Mouse (Mus musculus): ENCODE data around the gene Olfr63. TPM values are rescaled to one million over a fixed set of nuclear protein-coding genes. Genes with fewer than 3 reads are reported as not detected.
"Not testable (repeated sequence)": the region's sequence is repeated elsewhere in the genome, so short reads cannot be mapped to it uniquely, and the experiment has no call there.

The Olfr63 gene
- 0.04 TPM in 1 of 2 replicates, not detected in the other for polyA plus RNA-seq (2016; fragmentation: Nextera tagmentation; extraction: Ambion mirVana)

DNA sequence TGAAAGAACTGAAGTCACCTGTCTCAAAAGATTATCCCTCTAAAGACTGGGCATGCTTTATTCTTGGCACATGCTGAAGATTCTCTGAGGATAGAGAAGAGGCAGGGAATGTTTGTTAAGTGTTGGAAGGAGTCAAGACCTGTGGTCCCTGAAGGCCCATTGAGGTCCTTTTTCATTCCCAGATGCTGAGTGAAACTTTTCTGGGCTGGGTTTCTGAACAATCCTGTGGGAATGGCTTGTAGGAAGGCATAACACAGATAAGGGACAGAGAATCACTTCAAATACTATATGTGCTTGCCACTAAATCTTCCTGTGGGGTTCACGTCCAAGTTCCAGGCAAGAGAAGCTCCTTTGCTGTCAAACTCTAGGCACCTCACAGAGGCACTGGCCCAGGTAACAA lies at the start of gene Olfr63:
Gene Olfr63, plus strand, starts transcription at position 301 of the 400 bp plus-strand sequence.
- no peak within 1 kb of the TSS for H3K9ac ChIP-seq (replicated peaks)
- 75% methylated on average over 1 of the region's 1 CpGs for WGBS
- H3K4me3 ChIP-seq (replicated peaks), result no peak within 1 kb of the TSS

DNA sequence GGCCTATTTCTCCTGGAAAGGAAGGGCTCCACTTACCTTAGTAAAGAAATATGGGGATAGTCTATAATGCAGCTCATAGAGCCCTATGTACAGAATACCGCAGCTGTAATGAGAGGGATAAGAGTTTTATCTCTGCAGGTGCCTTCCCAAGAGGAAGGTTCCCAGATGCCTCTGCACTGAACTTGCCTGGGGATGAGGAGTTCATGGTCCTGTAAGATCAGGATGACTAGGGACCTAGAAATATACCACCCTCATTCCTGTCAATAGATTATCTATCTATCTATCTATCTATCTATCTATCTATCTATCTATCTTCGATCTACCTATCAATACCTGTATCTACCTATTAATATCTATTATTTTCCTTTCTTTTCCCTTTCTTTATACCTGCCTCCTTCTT lies 42.9 kb upstream of the Olfr63 start, which contains the start of gene Olfr1564:
Gene Olfr1564, minus strand, starts transcription at position 101 of the 400 bp plus-strand sequence.
- Histone ChIP-seq H3K9ac (replicated peaks) (no peak within 1 kb of the TSS), H3K4me3 (replicated peaks) (no peak within 1 kb of the TSS), H3K27me3 (no peaks in the 10 kb centered on the region), H3K4me1 (replicated peaks) (no peaks in the 10 kb centered on the region), H3K36me3 (no peaks in the 10 kb centered on the region), H3K27ac (no peak within 1 kb of the TSS), H3K4me2 (no peak within 1 kb of the TSS), H3K9me3 (peaks cover 9% of the 10 kb centered on the region; the same call in 1 of the 2 replicates)
- 85% methylated on average over 2 of the region's 2 CpGs for WGBS
- no peak for ATAC-seq (ENCODE audit: insufficient number of reproducible peaks, insufficient read depth, low FRiP score, low TSS enrichment, low read depth)

More for the DNA sequence above, at the start of gene Olfr63:
- no peak for ATAC-seq (ENCODE audit: insufficient number of reproducible peaks, insufficient read depth, low FRiP score, low TSS enrichment, low read depth)
- Histone ChIP-seq H3K36me3 (no peaks in the 10 kb centered on the region), H3K9me3 (no peaks in the 10 kb centered on the region), H3K4me1 (replicated peaks) (no peaks in the 10 kb centered on the region), H3K4me2 (no peak within 1 kb of the TSS), H3K27ac (no peak within 1 kb of the TSS), H3K27me3 (0 out of 2 replicates have a peak, but pooled peaks cover 5% of the 10 kb centered on the region)

DNA sequence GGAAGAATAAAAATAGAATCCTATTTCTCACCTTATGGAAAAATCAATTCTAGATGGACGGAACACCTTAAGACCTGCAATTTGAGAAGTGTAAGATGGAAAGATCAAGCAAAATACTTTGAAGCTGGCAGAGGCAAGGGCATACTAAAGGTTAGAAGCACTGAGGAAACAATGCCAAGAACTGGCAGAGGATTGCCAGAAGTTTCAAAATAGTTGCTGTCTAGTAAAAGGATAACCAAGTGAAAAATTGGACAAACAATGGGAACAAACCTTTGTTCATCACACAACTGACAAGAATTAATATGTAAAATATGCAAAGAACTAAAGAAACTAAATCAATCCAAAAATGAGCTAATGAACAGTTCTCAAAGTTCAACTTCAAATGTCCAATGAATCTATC lies 27.8 kb upstream of the Olfr63 start:
- not testable (repeated sequence) for H3K27me3 ChIP-seq; H3K27ac ChIP-seq; ATAC-seq (ENCODE audit: insufficient number of reproducible peaks, insufficient read depth, low FRiP score, low TSS enrichment, low read depth); H3K4me2 ChIP-seq; H3K4me3 ChIP-seq (replicated peaks); H3K9ac ChIP-seq (replicated peaks); H3K4me1 ChIP-seq (replicated peaks)
- Histone ChIP-seq H3K36me3 (peaks cover 26% of the 10 kb centered on the region), H3K9me3 (peaks cover 19% of the 10 kb centered on the region)
- WGBS, result 93% methylated on average over 1 of the region's 1 CpGs

DNA sequence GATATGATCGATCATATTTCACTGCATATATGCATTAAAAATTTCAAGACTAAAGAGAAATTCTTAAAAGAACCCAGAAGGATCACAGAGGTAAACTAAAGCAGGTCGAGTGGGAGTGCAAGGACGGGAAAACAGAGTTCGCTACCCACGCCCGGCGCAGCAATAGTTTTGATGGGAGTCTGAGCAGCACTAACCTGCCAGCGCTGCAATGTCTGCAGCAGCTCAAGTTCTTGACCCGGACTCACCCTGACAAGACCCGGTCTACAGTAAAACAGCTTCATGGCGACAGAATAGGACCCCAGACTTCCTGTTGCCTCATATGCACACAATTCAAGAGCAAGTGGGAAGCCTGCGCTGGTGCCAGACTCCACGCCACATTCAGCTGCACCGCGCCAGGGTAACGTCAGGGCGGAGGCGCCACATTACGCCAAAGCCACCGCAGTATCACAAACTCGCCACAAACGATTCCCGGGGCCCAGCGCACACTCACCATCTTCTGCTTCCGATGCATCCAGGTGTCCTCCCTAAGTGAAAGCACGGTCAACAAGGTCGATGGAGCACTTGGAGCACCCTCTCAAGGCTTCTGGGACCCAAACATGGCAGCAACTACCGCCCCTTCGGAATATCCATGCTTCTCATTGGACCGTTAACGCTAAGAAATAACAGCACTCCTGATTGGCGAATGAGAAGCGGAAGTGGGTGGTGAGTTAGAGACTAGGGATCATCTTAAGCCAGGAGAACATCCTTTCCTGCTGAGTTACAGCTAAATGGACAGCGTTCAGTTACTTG lies 9.8 kb upstream of the Olfr63 start, which contains the start of gene Zfp955a:
Gene Zfp955a, minus strand, starts transcription at position 616 of the 789 bp plus-strand sequence.
- ATAC-seq (ENCODE audit: insufficient number of reproducible peaks, insufficient read depth, low FRiP score, low TSS enrichment, low read depth), result peak; percentile 96
- 0 out of 2 replicates have a peak within 1 kb of the TSS, but pooled peaks have one; percentile 2 for H3K4me3 ChIP-seq (replicated peaks)
- H3K4me1 ChIP-seq (replicated peaks); H3K27ac ChIP-seq; H3K9ac ChIP-seq (replicated peaks); H3K27me3 ChIP-seq; H3K9me3 ChIP-seq; H3K36me3 ChIP-seq: not testable (repeated sequence)
- peak within 1 kb of the TSS; percentile 35 for H3K4me2 ChIP-seq
- 40% methylated on average over 1 of the region's 34 CpGs for WGBS

DNA sequence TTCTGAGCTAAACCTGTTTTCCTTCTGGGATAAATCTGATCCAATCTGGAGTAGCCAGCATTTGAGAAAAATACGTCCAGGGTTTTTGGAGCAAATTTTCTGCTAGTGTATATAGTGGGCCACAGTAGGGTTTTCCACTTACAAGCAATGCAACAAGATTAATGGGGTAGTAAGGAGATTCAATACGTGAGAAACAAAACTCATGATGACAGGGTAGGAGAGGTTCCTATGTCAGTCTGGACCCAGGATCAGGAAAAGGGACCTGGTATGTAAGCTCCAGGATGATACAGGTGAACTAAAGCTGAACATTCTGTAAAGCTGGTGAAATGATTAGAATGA lies 9.2 kb upstream of the Olfr63 start:
- H3K4me3 ChIP-seq (replicated peaks); H3K4me2 ChIP-seq; H3K27ac ChIP-seq; H3K9ac ChIP-seq (replicated peaks); H3K4me1 ChIP-seq (replicated peaks); H3K9me3 ChIP-seq; H3K36me3 ChIP-seq; H3K27me3 ChIP-seq; ATAC-seq (ENCODE audit: insufficient number of reproducible peaks, insufficient read depth, low FRiP score, low TSS enrichment, low read depth): not testable (repeated sequence)
- no CpG with 5 or more reads among the region's 2 CpGs for WGBS

DNA sequence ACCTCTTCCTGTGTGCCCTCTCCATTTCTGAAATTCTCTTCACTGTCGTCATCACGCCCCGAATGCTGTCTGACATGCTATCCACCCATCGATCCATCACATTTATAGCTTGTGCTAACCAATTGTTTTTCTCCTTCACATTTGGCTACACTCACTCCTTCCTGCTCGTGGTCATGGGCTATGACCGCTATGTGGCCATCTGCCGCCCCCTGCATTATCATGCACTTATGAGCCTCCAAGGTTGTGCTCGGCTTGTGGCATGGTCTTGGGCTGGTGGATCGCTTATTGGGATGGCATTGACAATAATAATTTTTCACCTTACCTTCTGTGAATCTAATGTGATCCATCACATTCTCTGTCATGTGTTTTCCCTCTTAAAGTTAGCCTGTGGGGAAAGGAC lies 4.4 kb downstream of the Olfr63 start:
- ATAC-seq (ENCODE audit: insufficient number of reproducible peaks, insufficient read depth, low FRiP score, low TSS enrichment, low read depth), result no peak
- H3K27me3 ChIP-seq, result 0 out of 2 replicates have a peak, but pooled peaks cover 5% of the 10 kb centered on the region
- H3K36me3 ChIP-seq, result no peaks in the 10 kb centered on the region
- 88% methylated on average over 9 of the region's 9 CpGs for WGBS
- H3K4me2 ChIP-seq, result no peak overlapping the region
- no peaks in the 10 kb centered on the region for H3K9me3 ChIP-seq
- no peaks in the 10 kb centered on the region for H3K4me1 ChIP-seq (replicated peaks)
- H3K27ac ChIP-seq, result no peak overlapping the region
- H3K4me3 ChIP-seq (replicated peaks), result no peak overlapping the region
- H3K9ac ChIP-seq (replicated peaks), result no peak overlapping the region

DNA sequence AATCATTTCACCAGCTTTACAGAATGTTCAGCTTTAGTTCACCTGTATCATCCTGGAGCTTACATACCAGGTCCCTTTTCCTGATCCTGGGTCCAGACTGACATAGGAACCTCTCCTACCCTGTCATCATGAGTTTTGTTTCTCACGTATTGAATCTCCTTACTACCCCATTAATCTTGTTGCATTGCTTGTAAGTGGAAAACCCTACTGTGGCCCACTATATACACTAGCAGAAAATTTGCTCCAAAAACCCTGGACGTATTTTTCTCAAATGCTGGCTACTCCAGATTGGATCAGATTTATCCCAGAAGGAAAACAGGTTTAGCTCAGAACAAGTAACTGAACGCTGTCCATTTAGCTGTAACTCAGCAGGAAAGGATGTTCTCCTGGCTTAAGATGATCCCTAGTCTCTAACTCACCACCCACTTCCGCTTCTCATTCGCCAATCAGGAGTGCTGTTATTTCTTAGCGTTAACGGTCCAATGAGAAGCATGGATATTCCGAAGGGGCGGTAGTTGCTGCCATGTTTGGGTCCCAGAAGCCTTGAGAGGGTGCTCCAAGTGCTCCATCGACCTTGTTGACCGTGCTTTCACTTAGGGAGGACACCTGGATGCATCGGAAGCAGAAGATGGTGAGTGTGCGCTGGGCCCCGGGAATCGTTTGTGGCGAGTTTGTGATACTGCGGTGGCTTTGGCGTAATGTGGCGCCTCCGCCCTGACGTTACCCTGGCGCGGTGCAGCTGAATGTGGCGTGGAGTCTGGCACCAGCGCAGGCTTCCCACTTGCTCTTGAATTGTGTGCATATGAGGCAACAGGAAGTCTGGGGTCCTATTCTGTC lies 24.8 kb downstream of the Olfr63 start, which contains the start of gene Zfp955b:
Gene Zfp955b, plus strand, starts transcription at position 506 of the 837 bp plus-strand sequence.
- not testable (repeated sequence) for H3K4me3 ChIP-seq (replicated peaks); H3K4me1 ChIP-seq (replicated peaks); H3K36me3 ChIP-seq; H3K27me3 ChIP-seq; H3K27ac ChIP-seq; H3K9ac ChIP-seq (replicated peaks); H3K9me3 ChIP-seq
- H3K4me2 ChIP-seq, result peak within 1 kb of the TSS; percentile 37; the same call in 1 of the 2 replicates
- WGBS, result no CpG with 5 or more reads among the region's 25 CpGs
- ATAC-seq (ENCODE audit: insufficient number of reproducible peaks, insufficient read depth, low FRiP score, low TSS enrichment, low read depth), result peak; percentile 94

DNA sequence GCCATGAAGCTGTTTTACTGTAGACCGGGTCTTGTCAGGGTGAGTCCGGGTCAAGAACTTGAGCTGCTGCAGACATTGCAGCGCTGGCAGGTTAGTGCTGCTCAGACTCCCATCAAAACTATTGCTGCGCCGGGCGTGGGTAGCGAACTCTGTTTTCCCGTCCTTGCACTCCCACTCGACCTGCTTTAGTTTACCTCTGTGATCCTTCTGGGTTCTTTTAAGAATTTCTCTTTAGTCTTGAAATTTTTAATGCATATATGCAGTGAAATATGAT lies 25.3 kb downstream of the Olfr63 start:
- not testable (repeated sequence) for H3K9ac ChIP-seq (replicated peaks); H3K4me1 ChIP-seq (replicated peaks); ATAC-seq (ENCODE audit: insufficient number of reproducible peaks, insufficient read depth, low FRiP score, low TSS enrichment, low read depth); H3K36me3 ChIP-seq; H3K4me3 ChIP-seq (replicated peaks); H3K27ac ChIP-seq; H3K27me3 ChIP-seq; H3K4me2 ChIP-seq; H3K9me3 ChIP-seq
- no CpG with 5 or more reads among the region's 9 CpGs for WGBS

Other genes with a start within 250 kb of the Olfr63 start
- 18.2 and 18.9 TPM in 2 replicates for gene Zfp763, start 231.3 kb upstream of the Olfr63 start, polyA plus RNA-seq (2016; fragmentation: Nextera tagmentation; extraction: Ambion mirVana)
- not detected in 2 replicates for gene 4921501E09Rik, start 196.6 kb upstream of the Olfr63 start, polyA plus RNA-seq (2016; fragmentation: Nextera tagmentation; extraction: Ambion mirVana)
- gene Zfp563, start 175.4 kb upstream of the Olfr63 start, polyA plus RNA-seq (2016; fragmentation: Nextera tagmentation; extraction: Ambion mirVana), result 9.7 and 12.3 TPM in 2 replicates
- not detected in 2 replicates for gene Morc2b, start 125.0 kb upstream of the Olfr63 start, polyA plus RNA-seq (2016; fragmentation: Nextera tagmentation; extraction: Ambion mirVana)
- not detected in 2 replicates for gene Olfr55, start 96.2 kb upstream of the Olfr63 start, polyA plus RNA-seq (2016; fragmentation: Nextera tagmentation; extraction: Ambion mirVana)
- gene Olfr239, start 73.4 kb upstream of the Olfr63 start, polyA plus RNA-seq (2016; fragmentation: Nextera tagmentation; extraction: Ambion mirVana), result not detected in 2 replicates
- gene Olfr1564, start 43.0 kb upstream of the Olfr63 start, polyA plus RNA-seq (2016; fragmentation: Nextera tagmentation; extraction: Ambion mirVana), result not detected in 2 replicates
- gene Zfp955a, start 9.5 kb upstream of the Olfr63 start, polyA plus RNA-seq (2016; fragmentation: Nextera tagmentation; extraction: Ambion mirVana), result 19.5 and 20.3 TPM in 2 replicates
- gene Zfp955b, start 24.9 kb downstream of the Olfr63 start, polyA plus RNA-seq (2016; fragmentation: Nextera tagmentation; extraction: Ambion mirVana), result 13.4 and 14.1 TPM in 2 replicates
- gene Zfp81, start 94.2 kb downstream of the Olfr63 start, polyA plus RNA-seq (2016; fragmentation: Nextera tagmentation; extraction: Ambion mirVana), result 11.4 and 13.2 TPM in 2 replicates
- gene Zfp101, start 130.0 kb downstream of the Olfr63 start, polyA plus RNA-seq (2016; fragmentation: Nextera tagmentation; extraction: Ambion mirVana), result 23.6 and 27.0 TPM in 2 replicates
- gene Actl9, start 168.2 kb downstream of the Olfr63 start, polyA plus RNA-seq (2016; fragmentation: Nextera tagmentation; extraction: Ambion mirVana), result not detected in 2 replicates

Data from limb, embryonic 12.5 days (tissue).